Mouse (Mus musculus): ENCODE measurements around the gene Slc7a15. TPM values are rescaled to one million over a fixed set of nuclear protein-coding genes. Genes with fewer than 3 reads are reported as not detected.

Slc7a15 gene
- polyA plus RNA-seq, 1 experiment: 0.06 TPM

DNA sequence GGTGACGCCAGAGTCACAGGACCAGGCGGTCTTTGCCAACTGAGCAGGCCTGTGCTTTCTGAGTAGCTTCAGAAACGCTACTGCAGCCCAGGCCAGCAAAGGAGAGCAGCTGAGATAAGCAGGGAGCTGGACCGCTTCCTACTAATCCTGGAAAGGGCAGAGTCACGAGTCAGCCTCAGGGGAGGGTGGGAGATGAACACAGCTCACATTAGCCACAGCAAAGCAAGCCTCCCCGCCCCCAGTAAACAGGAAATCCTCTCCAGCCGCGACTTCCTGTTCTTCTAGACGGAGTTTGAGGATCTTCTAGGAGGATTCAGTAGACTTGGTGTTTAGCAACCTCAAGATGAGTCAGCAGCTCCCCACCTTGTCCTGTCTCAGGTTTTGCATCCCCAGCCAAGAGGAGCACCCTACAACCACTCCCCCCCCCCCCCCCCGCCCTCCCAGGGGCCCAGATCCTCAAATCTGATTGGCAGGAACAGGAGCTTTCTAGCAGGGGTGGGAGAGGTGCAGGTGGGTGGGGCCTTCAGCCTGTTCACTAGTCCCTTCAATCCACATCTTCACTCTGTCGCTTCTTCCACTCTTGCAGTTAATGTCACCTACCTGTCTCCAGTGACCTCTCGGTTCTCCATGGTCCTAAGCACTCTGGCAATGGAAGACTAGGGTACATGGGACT is 77.4 kb downstream of the Slc7a15 start:
- no peak overlapping the region for H3K4me3 ChIP-seq
- H3K79me2 ChIP-seq (ENCODE audit: control insufficient read depth, insufficient read depth): no peaks in the 10 kb centered on the region
- peak overlapping the region; percentile 46 for H3K4me2 ChIP-seq (ENCODE audit: low read depth)
- no peak overlapping the region for H3ac ChIP-seq (ENCODE audit: control insufficient read depth, insufficient read length)
- H3K36me3 ChIP-seq (ENCODE audit: control insufficient read depth, insufficient read depth): peaks cover 4% of the 10 kb centered on the region
- TF ChIP-seq POLR2AphosphoS2 (IDR thresholded peaks at IDR 0.05; ENCODE audit: insufficient read length, low read depth) (no peak), MYOD1 (IDR thresholded peaks at IDR 0.05; ENCODE audit: control insufficient read depth in 1 of 3, insufficient read length in 2 of 3, low read depth in 2 of 3) (peak in 1 of 3 experiments; percentile 68), CEBPB (IDR thresholded peaks at IDR 0.05; ENCODE audit: insufficient read depth, poor library complexity, severe bottlenecking) (no peak), MYOG (IDR thresholded peaks at IDR 0.05; ENCODE audit: control insufficient read depth in 1 of 3, insufficient read depth in 1 of 3, insufficient read length in 2 of 3, low read depth in 2 of 3) (peak in 2 of 3 experiments; percentile 34 to 65), USF1 (IDR thresholded peaks at IDR 0.05; ENCODE audit: low read depth) (peak; percentile 30), MAX (IDR thresholded peaks at IDR 0.05; ENCODE audit: low read depth) (no peak)
- no peaks in the 10 kb centered on the region for H3K27me3 ChIP-seq (ENCODE audit: control insufficient read depth, insufficient read depth, insufficient read length)

DNA sequence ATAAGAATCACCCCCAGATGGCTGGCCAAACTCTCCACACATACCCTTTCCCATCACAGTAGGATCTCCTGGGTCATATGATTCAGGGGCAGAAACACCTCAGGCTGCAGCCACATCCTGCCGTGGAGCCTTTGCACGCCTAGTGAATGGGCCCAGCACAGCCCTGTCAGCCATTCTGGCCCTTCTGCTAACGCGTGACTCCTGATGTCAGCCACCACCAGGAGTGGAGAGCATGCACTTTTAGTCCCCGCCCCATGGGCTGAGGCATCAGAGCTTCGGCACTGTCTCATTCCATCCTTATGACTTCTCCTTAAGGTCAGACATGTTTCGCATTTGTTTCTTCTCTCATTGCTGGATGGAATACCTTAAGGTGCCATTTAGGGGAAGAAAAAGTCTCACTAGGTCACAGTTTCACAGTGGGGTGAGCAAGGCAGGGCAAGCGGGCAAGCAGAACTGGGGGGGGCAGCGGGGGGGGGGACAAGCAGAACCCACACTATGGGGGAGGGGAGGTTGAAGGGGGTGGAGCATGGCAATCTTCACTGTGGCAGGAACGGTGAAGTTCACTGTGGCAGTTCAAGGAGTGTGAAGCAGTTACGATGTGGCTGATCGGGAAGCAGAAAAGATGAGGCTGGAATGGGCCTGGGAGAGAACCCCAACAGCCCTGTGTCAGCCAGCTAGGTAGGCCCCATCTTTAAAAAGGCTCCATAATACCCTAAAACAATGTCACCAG is 79.3 kb downstream of the Slc7a15 start:
- H3K4me3 ChIP-seq: no peak overlapping the region
- no peak overlapping the region for H3ac ChIP-seq (ENCODE audit: control insufficient read depth, insufficient read length)
- no peaks in the 10 kb centered on the region for H3K27me3 ChIP-seq (ENCODE audit: control insufficient read depth, insufficient read depth, insufficient read length)
- TF ChIP-seq USF1 (IDR thresholded peaks at IDR 0.05; ENCODE audit: low read depth) (no peak), MYOD1 (IDR thresholded peaks at IDR 0.05; ENCODE audit: control insufficient read depth in 1 of 3, insufficient read length in 2 of 3, low read depth in 2 of 3) (no peak), CEBPB (IDR thresholded peaks at IDR 0.05; ENCODE audit: insufficient read depth, poor library complexity, severe bottlenecking) (no peak), MYOG (IDR thresholded peaks at IDR 0.05; ENCODE audit: control insufficient read depth in 1 of 3, insufficient read depth in 1 of 3, insufficient read length in 2 of 3, low read depth in 2 of 3) (no peak), REST (IDR thresholded peaks at IDR 0.05; ENCODE audit: insufficient read depth, insufficient read length) (no peak), E2F4 (IDR thresholded peaks at IDR 0.05; ENCODE audit: insufficient read depth) (no peak), POLR2A (IDR thresholded peaks at IDR 0.05; ENCODE audit: insufficient read length, low read depth) (no peak), TCF12 (IDR thresholded peaks at IDR 0.05; ENCODE audit: insufficient read depth, poor library complexity, severe bottlenecking) (no peak), SRF (IDR thresholded peaks at IDR 0.05; ENCODE audit: control insufficient read depth, insufficient read length, low read depth) (no peak), TCF3 (IDR thresholded peaks at IDR 0.05; ENCODE audit: insufficient read length, low read depth) (no peak), MAX (IDR thresholded peaks at IDR 0.05; ENCODE audit: low read depth) (no peak), POLR2AphosphoS2 (IDR thresholded peaks at IDR 0.05; ENCODE audit: insufficient read length, low read depth) (no peak)
- H3K79me2 ChIP-seq (ENCODE audit: control insufficient read depth, insufficient read depth): no peaks in the 10 kb centered on the region
- no peak overlapping the region for H3K4me2 ChIP-seq (ENCODE audit: low read depth)
- no peaks in the 10 kb centered on the region for H3K36me3 ChIP-seq (ENCODE audit: control insufficient read depth, insufficient read depth)

DNA sequence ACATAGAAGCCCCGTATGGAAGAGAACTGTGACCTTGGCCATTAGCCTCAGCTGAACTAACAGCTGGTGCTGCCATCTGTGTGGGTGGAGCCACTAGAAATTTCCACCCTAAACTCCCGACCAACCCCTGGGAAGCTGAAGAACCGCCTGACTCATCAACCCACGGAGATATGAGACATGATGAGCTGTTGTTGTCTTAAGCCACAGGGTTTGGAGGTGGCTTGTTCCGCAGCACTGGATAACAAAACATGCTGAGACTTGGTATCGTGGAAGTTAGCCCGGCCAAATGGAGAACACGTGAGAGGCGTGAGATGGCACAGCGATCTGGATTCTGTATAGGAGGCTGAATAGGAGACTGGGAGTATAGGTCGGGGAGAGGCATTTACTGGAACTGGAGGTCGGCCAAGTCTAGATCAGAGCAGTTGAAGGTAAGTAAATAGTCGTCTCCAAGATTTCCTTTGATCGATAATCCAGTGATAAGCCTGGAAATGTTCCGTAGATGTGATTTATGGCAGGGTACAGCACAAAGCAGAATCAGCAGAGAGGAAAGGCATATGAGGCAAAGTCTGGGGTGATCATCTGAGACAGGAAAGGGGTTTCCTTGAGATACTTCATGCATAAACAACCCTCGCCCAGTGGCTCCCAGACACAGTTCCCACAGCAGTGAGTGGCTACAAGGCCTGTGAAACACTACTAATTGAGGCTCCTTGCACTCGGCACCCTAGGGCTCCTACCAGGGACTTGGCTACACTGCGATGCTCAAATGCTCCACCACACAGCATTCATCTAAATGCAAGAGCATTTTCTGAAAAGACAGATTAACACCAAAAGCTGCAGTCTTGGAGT is 87.6 kb downstream of the Slc7a15 start:
- no peaks in the 10 kb centered on the region for H3K79me2 ChIP-seq (ENCODE audit: control insufficient read depth, insufficient read depth)
- no peaks in the 10 kb centered on the region for H3K36me3 ChIP-seq (ENCODE audit: control insufficient read depth, insufficient read depth)
- TF ChIP-seq SRF (IDR thresholded peaks at IDR 0.05; ENCODE audit: control insufficient read depth, insufficient read length, low read depth): no peak
- TF ChIP-seq MYOG (IDR thresholded peaks at IDR 0.05; ENCODE audit: control insufficient read depth in 1 of 3, insufficient read depth in 1 of 3, insufficient read length in 2 of 3, low read depth in 2 of 3): peak; percentile 19 to 87 (median 82)
- TF ChIP-seq TCF3 (IDR thresholded peaks at IDR 0.05; ENCODE audit: insufficient read length, low read depth): peak; percentile 55
- peak; percentile 67 to 91 (median 84) for TF ChIP-seq MYOD1 (IDR thresholded peaks at IDR 0.05; ENCODE audit: control insufficient read depth in 1 of 3, insufficient read length in 2 of 3, low read depth in 2 of 3)
- TF ChIP-seq CEBPB (IDR thresholded peaks at IDR 0.05; ENCODE audit: insufficient read depth, poor library complexity, severe bottlenecking): no peak
- TF ChIP-seq POLR2AphosphoS2 (IDR thresholded peaks at IDR 0.05; ENCODE audit: insufficient read length, low read depth): peak; percentile 71
- peak; percentile 72 for TF ChIP-seq MAX (IDR thresholded peaks at IDR 0.05; ENCODE audit: low read depth)
- peak; percentile 79 for TF ChIP-seq TCF12 (IDR thresholded peaks at IDR 0.05; ENCODE audit: insufficient read depth, poor library complexity, severe bottlenecking)
- TF ChIP-seq REST (IDR thresholded peaks at IDR 0.05; ENCODE audit: insufficient read depth, insufficient read length): no peak
- TF ChIP-seq POLR2A (IDR thresholded peaks at IDR 0.05; ENCODE audit: insufficient read length, low read depth): peak; percentile 71
- no peak for TF ChIP-seq E2F4 (IDR thresholded peaks at IDR 0.05; ENCODE audit: insufficient read depth)
- peak; percentile 56 for TF ChIP-seq USF1 (IDR thresholded peaks at IDR 0.05; ENCODE audit: low read depth)
- peak overlapping the region; percentile 24 for H3K4me3 ChIP-seq
- H3K4me2 ChIP-seq (ENCODE audit: low read depth): peak overlapping the region; percentile 93
- no peak overlapping the region for H3ac ChIP-seq (ENCODE audit: control insufficient read depth, insufficient read length)
- no peaks in the 10 kb centered on the region for H3K27me3 ChIP-seq (ENCODE audit: control insufficient read depth, insufficient read depth, insufficient read length)

DNA sequence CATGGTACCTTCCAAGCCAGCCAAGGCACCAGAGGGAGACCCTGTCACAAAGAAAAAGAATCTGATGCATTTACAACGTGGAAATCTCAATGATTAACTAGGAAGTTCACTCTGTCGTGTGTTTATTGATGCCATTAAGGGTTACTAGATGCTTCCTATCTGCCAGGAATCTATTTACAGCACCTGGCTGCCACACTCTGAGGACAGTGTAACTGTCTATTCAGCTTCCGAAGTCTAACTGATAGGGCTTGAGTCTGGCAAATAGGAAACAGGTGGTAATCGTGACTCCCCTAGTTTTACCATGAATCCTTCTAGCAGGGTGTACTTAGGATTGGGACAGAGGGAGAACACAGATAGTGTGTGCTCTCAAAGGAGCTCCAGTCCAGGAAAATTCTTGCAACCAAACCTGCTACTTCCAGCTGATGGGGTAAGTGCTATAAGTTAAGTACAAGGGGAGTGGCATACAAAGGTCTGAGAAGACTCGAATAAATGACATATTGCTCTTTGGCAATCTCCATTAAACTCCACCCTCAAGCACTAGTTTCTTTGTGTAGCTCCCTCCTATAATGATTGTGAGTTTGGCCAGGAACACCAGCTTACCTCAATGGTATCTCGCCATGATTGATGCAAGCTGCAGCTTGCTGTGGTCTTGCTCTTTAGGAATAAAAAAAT is 88.4 kb downstream of the Slc7a15 start:
- no peaks in the 10 kb centered on the region for H3K79me2 ChIP-seq (ENCODE audit: control insufficient read depth, insufficient read depth)
- TF ChIP-seq MYOG (IDR thresholded peaks at IDR 0.05; ENCODE audit: control insufficient read depth in 1 of 3, insufficient read depth in 1 of 3, insufficient read length in 2 of 3, low read depth in 2 of 3): peak in 1 of 3 experiments; percentile 13
- no peak for TF ChIP-seq TCF3 (IDR thresholded peaks at IDR 0.05; ENCODE audit: insufficient read length, low read depth)
- TF ChIP-seq MYOD1 (IDR thresholded peaks at IDR 0.05; ENCODE audit: control insufficient read depth in 1 of 3, insufficient read length in 2 of 3, low read depth in 2 of 3): peak in 1 of 3 experiments; percentile 11

More for the DNA sequence above, 88.4 kb downstream of the Slc7a15 start:
- Histone ChIP-seq H3ac (ENCODE audit: control insufficient read depth, insufficient read length) (no peak overlapping the region), H3K4me3 (peak overlapping the region; percentile 24), H3K27me3 (ENCODE audit: control insufficient read depth, insufficient read depth, insufficient read length) (no peaks in the 10 kb centered on the region), H3K36me3 (ENCODE audit: control insufficient read depth, insufficient read depth) (no peaks in the 10 kb centered on the region), H3K4me2 (ENCODE audit: low read depth) (peak overlapping the region; percentile 93)

Measured in myocyte (in vitro differentiated cells).